Mouse (Mus musculus) cerebellum, adult 18-20 months (tissue): ENCODE measurements at regions not wholly inside any gene's neighbourhood (a gene's known extent, or its start where the extent isn't known, plus 50 kb on each side); places are given as distances from the start of the nearest gene placed in this dataset.
A peak's percentile ranks its signal among the peaks of the same experiment; 100 is the strongest.

Source experiments
- DNase-seq, 2 experiments: peaks; one replicate each; pipeline ENCODE4 v3.0.0; 2021

DNA sequence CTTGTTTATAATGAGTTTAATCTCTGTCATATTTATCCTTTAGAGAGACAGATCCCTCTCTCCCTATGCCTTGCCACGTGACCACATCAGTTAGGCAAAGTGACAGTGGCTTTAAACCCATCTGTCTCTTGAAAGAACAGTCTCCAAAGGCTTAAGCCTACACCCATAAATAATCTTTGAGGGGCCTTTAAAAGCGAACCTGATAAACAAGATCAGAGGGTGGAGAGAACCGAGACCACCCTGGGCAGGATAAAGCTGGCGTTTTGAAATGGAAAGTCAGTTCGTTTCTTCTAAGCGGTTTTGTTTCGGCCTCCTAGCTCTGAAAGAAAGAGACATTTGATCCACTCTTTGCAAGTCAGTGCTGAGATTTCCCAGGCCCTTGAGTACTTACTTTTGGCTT, 149.5 kb downstream of the Ackr3 start:
- no peak for DNase-seq

DNA sequence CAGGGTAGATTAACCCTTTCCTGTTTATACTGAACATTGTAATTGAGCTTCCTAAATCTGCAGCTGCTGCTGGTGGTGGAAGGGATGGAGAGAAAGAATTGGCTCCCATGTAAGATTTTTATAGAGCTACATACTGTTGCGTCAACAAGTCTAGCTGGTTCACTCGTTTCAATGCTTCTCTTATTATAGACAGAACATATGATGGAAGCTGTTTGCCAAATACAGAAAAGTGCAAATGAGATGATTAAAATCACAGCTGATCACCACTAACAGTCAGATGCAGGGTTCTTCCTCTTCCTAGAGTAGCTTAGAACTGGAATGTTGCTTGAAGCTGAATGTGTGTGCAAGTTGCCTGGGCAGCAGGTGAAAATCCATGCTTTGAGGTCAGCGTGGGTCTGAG, 152.8 kb downstream of the Ackr3 start:
- no peak for DNase-seq

DNA sequence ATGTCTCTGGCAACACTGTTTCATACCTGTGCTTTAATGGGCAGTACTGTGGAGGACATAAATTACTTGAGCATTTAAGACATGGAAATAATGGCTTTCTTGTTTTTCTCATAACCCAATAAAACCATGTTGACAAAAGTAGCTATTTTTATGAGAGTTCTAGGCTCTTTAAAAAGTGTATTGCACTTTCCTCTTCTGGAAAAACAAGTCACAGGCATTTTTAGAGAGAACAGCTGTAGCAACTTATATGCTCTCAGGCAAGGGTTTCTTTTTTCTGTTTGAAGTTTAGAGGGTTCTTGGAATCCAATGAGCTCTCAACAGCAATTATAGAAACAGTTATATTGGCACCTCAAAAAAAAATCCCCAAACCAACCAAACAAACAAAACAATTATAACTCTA, 153.6 kb downstream of the Ackr3 start:
- no peak for DNase-seq

DNA sequence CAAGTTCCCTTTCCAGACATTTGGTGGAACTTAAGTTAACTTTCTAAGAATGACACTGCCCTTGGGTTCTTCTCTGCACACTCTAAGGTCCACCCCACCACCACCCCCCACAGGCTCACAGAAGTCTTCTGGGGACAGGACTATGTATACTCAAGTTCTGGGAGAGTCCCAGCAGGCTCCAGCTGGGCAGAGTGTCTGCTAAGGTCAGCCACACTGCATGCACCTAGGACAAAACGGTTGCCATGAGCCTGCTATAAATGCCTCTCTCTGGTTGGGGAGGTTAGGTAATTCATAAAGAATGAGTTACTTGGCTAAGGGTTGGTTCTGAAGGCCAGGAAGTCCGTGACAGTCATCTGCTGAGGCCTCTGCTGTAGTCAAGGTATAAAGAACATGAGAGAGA, 155.2 kb downstream of the Ackr3 start:
- no peak for DNase-seq

DNA sequence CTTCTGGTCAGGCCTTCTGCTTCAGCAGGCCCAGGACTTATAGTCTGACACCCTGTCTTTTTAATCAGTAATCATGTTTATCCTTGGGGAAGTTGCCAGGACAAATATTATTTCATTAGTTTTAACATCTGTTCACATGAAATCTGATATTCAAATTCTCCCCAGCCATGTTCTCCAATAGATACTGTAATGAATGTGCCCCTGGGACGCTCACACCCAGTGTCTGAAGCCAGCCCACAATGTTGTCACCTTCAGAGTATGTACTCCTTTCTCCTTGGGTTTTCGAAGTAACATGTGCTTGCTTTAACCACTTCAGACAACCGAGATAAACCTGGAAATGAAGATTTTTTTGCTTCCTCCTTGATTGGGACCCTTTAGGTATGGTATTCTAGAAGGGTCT, 156.3 kb downstream of the Ackr3 start:
- no peak for DNase-seq

DNA sequence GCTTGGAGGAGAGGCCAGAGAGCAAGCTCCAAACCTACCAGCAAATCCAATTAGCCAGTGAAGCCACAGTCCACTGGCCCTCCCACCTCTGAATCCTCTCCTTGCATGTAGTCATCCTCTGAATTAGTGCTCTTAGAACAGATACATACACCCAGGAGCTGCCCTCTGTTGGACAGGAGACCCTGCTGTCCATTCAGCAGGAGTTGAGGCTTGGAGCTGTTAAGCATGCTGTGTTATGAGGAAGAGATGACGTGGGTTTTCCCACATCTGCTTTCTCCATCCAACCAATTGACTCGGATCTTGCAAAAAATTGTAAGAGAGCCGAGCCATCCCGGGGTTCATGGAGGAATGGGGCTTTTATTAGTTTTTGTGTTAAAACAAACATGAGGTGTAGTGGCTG, 160.7 kb downstream of the Ackr3 start:
- DNase-seq: no peak

DNA sequence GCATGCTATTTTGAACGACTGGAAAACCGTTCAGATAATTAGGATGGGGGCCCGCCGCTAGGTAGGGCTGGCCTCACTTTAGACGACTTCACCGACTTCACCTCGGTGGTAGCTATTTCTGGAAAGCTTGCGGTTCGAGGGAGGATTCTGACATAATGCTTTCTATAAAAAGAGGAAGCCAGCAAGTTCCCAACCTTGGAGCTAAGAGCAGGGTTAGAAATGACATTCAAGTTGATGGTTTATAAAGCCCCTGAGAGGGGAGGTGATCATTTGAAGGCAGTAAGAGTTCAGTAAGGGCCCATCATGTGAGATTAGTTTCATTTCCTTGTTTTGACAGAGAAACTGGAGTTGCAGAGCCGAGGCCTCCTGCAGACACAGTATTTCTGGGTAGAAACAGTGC, 164.8 kb downstream of the Ackr3 start:
- DNase-seq: no peak

DNA sequence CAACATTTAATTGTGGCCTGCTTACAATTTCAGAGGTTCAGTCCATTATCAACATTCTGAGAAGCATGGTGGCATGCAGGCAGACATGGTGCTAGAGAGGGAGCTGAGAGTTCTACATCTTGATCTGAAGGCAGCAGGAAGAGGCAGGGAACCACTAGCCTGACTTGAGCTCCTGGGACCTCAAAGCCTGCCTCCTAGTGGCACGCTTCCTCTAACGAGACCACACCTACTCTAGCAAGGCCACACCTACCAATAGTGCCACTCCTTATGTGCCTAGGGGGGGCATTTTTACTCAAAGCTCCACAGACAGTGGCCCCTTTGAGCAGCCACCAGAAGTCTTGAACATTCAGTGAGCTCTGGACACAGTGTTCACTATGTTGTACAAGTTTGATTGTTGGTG, 165.5 kb downstream of the Ackr3 start:
- no peak for DNase-seq

DNA sequence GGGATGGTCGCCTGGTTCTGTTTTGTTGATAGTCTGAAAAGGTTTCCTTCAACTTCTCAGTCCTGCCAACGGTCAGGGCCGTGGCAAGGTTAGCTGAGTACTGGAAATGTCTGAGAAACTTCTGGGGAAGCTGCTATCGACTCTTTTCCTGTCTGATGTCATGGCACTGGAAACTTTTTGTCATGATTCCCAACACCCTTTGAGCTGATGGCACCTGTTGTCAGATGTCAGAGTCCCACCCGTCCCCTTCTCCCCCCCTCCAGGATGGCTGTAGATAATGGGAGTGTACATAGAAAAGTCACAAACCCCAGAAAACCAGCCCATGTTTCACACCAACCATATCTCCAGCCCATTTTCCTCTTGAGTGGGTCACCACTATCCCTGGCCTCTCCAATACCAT, 167.0 kb downstream of the Ackr3 start:
- DNase-seq: no peak

DNA sequence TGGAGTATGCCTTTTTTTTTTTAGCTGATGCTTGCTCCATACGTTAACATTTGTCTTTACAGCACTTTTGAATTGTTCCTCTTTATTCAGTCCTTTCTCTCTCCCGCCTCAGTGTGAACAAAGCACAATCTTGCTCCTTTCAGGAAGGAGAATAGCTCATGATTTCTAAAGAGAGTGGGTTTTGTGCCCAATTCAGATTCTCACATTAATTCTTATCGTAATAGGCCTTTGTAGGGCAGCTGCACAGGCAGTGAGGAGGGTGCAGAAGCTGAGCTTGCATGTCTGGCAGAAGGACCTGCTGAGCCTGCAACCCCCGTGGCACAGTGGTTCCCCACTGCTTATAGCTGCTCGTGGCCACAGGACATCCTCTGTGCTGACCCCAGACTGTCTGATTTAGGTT, 169.2 kb downstream of the Ackr3 start:
- DNase-seq: no peak

DNA sequence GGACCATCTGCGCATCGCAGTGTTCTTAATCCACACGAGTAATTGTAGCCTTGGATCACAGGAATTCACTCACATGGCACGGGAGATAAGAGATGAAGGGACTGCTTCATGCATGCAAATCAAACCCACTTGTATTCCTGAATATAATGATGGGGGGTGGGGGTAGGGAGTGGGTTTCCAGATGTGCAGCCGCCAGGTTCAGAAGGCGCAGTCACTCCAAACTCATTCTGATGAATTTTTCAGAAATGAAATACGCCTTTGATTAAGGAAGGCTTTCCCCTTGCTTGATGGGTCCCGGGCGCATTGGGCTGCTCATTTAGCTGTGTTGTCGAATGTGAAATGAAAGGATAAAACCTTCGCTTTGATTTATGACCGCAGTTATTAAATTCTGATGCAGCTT, 170.7 kb downstream of the Ackr3 start:
- no peak for DNase-seq

DNA sequence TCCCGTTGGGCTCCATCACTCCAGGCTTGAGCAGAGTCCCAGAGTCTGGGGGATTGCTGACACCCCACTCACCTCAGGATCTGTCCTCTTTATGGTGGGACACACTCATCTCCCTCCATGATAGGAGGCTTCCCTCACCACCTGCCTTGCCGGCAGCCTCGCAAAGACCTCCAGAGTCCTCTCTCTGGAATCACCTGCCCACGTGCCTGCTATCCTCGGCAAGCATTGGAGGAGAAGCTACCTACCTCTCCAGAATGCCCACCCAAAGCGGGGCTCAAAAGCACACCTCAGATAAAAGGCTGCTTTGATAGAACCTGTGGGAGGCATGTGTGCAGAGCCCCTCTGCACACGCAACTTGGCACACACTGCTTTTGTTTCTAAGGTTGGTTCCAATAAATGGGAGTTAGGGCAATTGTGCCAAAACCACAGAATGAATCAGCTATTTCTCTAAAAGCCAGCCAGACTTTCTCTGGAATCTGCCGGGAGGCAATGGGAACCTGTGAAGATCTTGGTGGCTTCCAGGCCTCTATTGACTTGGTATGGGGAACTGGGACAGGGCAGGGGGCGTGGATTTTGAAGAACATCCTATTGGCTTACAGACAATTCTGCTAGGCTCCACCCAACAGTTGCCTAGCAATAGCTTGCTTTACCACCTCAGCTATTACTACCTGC, 176.4 kb downstream of the Ackr3 start:
- no peak for DNase-seq

DNA sequence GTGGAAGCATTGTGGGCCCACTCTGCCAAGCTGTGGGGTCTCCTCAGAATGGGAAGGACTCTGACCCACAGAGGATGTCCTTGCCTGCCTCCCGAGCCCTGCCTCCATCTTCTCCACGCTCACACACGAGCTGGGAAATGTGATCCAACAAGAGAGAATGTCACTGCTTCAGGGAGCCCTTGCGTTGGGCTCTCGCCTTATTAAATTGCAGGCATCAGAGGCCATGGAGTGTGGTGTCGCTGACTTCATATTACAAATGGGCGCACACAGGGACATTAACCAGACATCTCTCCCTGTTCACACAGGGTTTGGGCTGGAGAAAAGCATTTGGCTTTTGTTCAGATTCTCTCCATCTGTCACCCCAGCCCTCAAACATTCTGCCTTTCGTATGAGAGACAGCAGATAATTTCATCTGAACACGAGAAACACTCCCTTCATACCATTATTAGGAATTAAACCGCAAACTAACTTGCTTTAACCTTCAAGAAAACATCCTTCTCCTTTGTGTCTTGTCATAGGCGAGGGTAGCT, 179.2 kb downstream of the Ackr3 start:
- DNase-seq: peak; percentile 6 to 8

DNA sequence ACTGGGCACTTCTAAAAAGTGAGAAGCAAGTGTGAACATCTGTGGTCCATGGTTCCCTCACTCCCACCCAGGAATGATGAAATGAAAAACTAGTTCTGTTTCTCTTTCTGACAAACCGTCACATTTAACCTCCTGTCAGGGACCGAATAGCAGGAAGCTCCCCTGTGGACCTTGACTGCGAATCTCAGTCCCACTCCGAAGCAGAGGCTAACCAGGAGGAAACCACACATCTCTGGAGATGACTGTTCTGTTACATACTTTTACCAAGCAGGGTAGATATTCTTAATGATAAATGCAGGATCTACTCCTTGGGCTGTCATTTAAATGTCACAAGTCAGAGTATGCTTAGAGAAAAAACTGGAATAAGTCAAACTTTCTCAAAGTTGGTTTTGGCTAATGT, 181.2 kb downstream of the Ackr3 start:
- no peak for DNase-seq

DNA sequence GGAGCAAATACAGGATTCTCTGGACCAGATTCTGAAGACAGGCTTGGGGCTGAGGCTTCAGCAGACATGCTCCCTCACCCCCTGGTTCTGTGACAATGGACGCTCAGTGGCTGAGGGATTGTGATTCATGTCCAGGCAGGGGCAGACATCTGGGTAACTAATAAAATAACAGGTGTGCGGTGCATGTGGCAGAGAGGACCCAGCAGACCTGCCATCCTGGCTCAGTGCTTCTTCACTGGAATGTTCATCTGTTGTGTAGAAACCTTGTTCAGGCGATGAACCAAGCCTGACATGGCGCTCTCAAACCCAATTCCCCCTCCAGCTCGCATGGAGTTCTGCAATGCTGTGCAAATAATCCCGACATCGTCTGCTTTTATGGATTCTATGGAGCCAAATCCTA, 183.0 kb downstream of the Ackr3 start:
- DNase-seq: no peak

DNA sequence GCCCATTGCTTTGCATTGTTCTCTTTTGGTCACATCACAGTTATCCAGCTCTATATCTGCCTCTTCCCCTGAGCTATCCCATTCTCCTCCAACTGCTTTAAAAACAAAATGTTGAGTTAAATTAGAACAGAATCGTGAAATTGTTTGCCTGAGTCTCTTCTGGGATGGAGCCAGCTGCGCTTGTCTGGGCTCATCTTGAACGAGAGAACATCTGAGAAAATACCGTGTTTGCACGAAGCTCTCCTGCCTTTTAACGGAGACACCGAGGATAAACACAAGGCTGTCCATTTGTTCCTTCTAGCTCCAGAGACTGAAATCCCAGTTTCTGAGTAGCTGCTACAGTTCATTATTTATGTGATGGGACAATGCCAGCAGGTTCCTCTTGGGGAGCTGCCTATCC, 186.6 kb downstream of the Ackr3 start:
- no peak for DNase-seq

DNA sequence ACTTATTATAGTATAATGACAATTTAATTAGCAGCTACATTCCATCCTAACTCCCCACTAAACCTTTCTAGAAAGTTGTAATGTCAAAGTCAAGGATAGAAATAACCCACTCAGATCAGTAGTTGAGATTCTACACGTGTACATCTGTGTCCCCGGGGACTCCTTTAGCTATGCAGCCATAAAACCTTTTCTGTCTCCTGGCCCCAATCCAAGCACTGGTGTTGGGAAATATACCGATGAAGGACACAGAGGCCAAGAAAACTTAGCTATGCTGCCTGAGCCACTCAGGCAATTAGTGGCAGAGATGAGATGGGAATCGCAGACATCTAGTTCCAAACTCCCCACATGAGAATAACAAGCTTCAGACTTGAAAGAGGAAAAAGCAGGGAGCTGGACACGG, 190.1 kb downstream of the Ackr3 start:
- DNase-seq: no peak

DNA sequence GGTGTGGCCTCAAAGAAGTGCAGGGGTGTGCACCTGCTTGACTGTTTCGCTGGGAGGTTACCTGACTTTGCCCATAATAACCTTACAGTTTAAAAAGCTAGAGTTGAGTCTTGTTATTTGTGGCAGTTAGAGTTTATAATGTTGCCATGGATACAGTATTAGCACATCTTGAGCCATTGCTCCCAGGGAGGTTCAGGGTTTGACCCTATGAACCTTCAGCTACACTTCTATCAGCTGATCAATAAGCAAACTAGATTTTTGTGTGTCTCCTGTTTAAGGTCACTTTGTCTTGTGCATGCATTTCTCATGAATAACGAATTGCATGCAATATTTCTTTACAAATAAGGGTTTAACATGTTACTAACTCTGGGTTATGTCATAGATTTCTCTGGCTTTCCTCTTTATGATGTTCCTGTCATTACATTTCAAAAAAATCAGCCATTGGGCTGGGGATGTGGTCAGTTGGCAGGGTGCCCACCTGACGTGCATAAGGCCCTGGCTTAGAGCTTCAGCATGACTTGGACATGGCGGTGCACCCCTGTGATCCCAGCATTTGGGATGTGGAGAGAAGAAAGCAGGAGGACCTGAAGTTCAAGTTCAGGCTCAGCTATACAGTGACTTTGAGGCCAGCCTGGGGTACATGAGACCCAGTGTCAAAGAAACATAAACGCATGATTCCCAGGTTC, 191.7 kb downstream of the Ackr3 start:
- DNase-seq: no peak

DNA sequence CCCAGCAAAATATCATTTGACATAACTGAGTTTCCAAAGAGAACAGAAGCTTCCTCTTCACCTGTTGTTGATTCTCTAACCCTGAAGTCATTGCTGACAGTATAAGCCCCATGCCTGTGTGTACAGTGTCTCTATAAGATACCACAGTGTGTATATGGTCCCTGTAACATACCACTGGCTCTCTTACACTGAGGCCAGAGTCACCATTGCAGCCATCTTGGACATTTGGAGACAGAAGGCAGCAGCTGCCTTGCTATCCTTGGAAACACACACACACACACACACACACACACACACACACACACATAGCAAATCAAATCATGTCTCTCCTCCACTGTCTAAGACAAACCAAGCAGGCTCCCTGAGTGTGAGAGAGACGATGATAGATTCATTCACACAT, 192.9 kb downstream of the Ackr3 start:
- no peak for DNase-seq

DNA sequence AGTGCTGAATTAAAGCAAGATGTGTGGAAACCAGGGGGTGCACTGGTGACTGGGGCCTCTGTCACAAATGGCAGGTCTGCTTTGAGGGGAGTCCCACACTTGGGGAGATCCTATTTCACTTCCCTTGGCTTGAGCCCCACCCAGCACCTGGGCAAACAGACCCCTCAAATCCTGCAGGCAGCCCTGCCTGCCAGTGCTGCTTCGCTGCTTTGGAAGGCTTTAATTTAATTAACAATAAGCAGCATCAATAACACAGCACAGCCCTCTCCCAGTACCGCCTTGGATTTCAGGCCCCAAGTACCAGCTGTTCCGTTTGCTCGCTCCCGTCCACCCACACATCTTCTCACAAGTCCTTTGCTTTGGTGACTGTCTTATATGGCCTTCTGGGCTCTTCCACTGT, 193.6 kb downstream of the Ackr3 start:
- no peak for DNase-seq

DNA sequence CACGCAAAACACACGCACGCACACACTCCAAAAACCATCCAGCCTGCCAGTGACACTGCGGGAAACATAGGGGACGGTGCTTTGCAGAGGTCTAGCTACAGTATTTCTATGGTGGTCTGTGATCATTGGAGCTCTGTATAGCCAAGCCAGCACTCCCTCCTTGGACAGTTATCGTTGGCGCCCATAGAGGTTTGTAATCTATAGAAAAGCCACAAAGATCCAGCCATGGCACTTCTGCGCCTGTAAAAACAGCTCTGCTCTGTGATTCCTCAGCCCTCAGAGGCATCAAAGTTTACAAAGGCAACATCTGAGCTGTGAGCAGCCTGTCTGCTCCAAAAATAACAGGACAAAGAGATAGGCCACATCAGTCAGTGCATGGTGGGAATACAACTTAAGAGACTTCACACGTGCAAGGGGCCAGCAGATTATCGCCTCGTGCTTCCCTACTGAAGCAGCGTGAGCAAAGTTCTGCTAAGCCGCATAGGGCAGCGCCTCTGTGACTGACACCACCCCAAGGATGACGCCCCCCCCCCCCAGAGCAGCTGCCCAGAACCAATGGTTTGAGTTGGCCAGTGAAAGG, 194.7 kb downstream of the Ackr3 start:
- no peak for DNase-seq

DNA sequence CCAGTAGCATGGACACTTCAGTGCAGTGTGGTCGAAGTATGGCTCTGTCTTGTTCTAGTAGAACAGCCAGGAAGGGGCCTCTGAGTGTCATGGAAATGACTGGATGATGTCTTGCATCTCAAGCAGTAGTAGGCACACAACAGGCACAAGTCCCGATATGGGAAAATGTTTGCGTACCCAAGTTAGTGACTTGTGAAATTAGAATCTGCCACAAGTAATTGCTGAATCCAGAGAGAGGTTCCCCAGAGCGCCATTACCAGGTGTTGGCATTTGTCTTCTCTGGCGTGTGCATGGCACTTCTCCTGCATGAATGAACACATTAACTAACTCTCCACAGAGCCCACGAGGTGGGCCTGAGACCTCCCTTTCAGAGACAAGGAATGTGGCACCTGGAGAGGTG, 199.3 kb downstream of the Ackr3 start:
- DNase-seq: no peak

DNA sequence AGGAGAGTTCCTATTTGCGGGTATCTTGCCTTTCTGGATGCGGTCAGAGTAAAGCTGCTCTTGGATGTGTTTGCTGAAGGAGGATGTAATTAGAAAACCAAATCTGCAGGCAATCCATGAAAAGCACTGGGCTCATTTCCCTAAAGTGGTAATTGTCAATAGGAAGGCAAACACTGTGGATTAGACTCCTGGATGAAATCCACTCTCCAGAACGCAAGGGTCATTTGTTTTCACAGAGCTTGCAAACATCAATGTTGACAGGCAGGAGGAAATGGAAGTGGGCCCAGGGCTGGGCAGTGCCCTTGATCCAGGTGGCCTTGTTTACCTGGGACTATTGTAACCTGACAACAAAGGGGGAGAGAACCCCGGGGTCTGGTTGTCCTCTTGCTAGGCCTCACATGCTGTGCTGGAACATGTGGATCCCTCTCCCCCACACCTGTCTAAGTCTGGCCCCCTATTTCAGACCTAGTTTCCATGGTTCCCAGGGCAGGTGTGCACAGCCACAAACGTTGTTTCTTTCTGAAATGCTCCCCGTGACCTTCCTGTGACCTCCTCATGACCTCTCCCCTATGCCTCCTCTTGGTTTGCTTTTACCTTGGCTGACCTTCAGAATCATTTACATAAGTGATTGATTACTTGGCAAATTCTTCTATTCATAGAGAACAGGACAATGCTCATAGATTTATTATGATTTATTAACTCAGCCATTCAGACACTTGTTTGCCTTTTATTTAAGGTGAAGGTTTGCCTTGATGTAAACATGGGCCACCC, 197.9 kb upstream of the Cops8 start:
- no peak for DNase-seq

DNA sequence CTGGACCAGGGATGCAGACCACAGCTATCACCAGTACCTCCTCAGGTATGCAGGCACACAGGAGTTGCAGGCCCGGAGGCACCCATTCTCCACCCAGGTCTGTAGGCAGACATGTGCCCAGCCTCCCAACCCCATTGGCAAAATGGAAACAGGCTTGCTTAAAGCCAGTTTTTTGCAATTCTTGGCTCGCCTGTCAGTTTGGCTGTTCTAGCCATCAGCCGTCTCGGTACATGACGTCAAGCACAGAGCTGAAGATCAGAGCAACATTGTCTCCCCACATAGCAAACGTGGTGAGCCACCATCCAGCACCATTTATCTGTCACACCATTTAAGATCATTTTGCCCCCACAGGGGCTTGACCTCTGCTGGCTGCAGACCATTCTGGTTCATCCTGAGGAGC, 196.1 kb upstream of the Cops8 start:
- DNase-seq: no peak
